Mouse (Mus musculus) frontal cortex, postnatal 36 days (tissue): ENCODE measurements at regions not wholly inside any gene's neighbourhood (a gene's known extent, or its start where the extent isn't known, plus 50 kb on each side); places are given as distances from the start of the nearest gene placed in this dataset.

Source experiments
- DNase-seq, 2 experiments: peaks; one replicate each; pipeline ENCODE4 v3.0.0; 2022; ENCODE audit warnings: low spot score in 2 of 2

- DNase-seq, result no peak
Measured at GRCm38 (mm10) chr9:115547625-115548325, 237.6 kb upstream of the Stt3b start.

- no peak for DNase-seq
Measured at GRCm38 (mm10) chr9:115548722-115549349, 238.6 kb upstream of the Stt3b start.

- DNase-seq, result no peak
Measured at GRCm38 (mm10) chr9:115551080-115551479, 240.9 kb upstream of the Stt3b start.

GRCm38 (mm10) chr9:115551501-115551900 lies 241.3 kb upstream of the Stt3b start:
- DNase-seq, result no peak

GRCm38 (mm10) chr9:115558131-115558530 lies 247.9 kb upstream of the Stt3b start:
- DNase-seq, result peak; percentile 49 to 57

- no peak for DNase-seq
Measured at GRCm38 (mm10) chr9:115559521-115559920, 249.3 kb upstream of the Stt3b start.

- DNase-seq, result no peak
Measured at GRCm38 (mm10) chr9:115561207-115561606, 251.0 kb upstream of the Stt3b start.

- DNase-seq, result no peak
Measured at GRCm38 (mm10) chr9:115562783-115563182, 252.6 kb upstream of the Stt3b start.

- peak; percentile 33 to 38 for DNase-seq
Measured at GRCm38 (mm10) chr9:115564366-115564765, 254.1 kb upstream of the Stt3b start.

GRCm38 (mm10) chr9:115568693-115569334 lies 258.6 kb upstream of the Stt3b start:
- DNase-seq, result no peak

GRCm38 (mm10) chr9:115570998-115571397 lies 260.8 kb upstream of the Stt3b start:
- DNase-seq, result peak; percentile 25 to 43

- no peak for DNase-seq
Measured at GRCm38 (mm10) chr9:115581116-115581515, 270.9 kb upstream of the Stt3b start.

GRCm38 (mm10) chr9:115583548-115583947 lies 273.3 kb upstream of the Stt3b start:
- DNase-seq, result no peak

- DNase-seq, result no peak
Measured at GRCm38 (mm10) chr9:115584874-115585273, 274.7 kb upstream of the Stt3b start.

- DNase-seq, result no peak
Measured at GRCm38 (mm10) chr9:115592466-115592865, 282.2 kb upstream of the Stt3b start.

- DNase-seq, result no peak
Measured at GRCm38 (mm10) chr9:115600228-115600627, 290.0 kb upstream of the Stt3b start.

- DNase-seq, result no peak
Measured at GRCm38 (mm10) chr9:115600826-115601225, 290.6 kb upstream of the Stt3b start.

GRCm38 (mm10) chr9:115602772-115603171 lies 292.6 kb upstream of the Stt3b start:
- no peak for DNase-seq

GRCm38 (mm10) chr9:115604450-115604849 lies 294.2 kb upstream of the Stt3b start:
- DNase-seq, result peak; percentile 36 to 66

- no peak for DNase-seq
Measured at GRCm38 (mm10) chr9:115604968-115605682, 294.9 kb upstream of the Stt3b start.

- DNase-seq, result peak in 1 of 2 experiments; percentile 18
Measured at GRCm38 (mm10) chr9:115607961-115608360, 297.7 kb upstream of the Stt3b start.

- no peak for DNase-seq
Measured at GRCm38 (mm10) chr9:115608377-115608776, 298.2 kb upstream of the Stt3b start.
